Mouse (Mus musculus) naive thymus-derived CD4-positive, alpha-beta T cell, adult 2 months (primary cell): ENCODE results near the gene Pom121l12.

ENCODE experiments used
- DNase-seq: peaks from one replicate; pipeline ENCODE4 v3.0.0-alpha.2; 2011; ENCODE audit warnings: low read depth

The Pom121l12 gene

DNA sequence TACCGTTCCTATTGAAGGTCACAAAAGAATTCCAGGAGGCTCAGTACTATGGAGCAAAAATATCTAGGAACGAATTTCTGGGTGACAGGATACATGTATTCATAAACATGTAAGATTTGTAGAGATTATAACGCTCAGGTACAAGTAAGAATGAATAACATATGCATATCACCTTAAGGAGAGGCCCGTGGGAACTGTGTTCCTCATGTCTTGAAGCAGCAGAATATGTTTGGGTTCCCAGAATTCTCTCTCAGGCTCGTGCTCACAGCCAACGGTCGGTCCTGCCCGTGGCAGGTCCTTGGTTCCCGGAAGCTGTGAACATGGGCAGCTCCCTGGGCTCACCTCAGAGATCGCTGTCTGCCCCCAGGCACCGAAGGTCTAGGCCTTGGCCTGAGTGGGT is at the start of gene Pom121l12:
TSS of gene Pom121l12 (plus strand) at position 301 of the 400 bp plus-strand sequence.
- DNase-seq: no peak

DNA sequence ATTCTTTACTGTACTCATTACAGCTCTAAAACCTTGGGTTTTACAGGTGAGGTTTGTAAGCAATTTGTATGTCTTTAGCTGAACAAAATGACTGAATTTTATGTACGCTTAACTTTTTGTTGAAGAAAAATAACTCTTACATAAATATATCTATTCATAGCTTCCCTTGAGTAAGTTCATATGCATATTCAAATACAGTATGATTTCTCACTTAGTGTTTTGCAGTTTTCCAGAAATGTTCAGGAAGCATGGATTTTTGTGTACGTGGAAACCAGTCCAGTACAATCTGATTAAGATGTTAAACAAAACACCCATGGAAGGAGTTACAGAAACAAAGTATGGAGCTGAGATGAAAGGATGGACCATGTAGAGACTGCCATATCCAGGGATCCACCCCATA is 12.8 kb downstream of the Pom121l12 start:
- no peak for DNase-seq
